Mouse (Mus musculus) adrenal gland, adult 8-10 months (tissue): ENCODE measurements around the gene Il31. TPM values are rescaled to one million over a fixed set of nuclear protein-coding genes. Genes with fewer than 3 reads are reported as not detected.
"Not testable (repeated sequence)": the region's sequence is repeated elsewhere in the genome, so short reads cannot be mapped to it uniquely, and the experiment has no call there.

ENCODE experiments used
- DNase-seq: peaks from one replicate; pipeline ENCODE4 v3.0.0; 2022
- total RNA-seq, 4 experiments: library from RNA; stranded (reverse); gene quantifications; 2 replicates each; pipeline ENCODE4 v1.2.4; 2022

Gene Il31
- not detected for total RNA-seq

DNA sequence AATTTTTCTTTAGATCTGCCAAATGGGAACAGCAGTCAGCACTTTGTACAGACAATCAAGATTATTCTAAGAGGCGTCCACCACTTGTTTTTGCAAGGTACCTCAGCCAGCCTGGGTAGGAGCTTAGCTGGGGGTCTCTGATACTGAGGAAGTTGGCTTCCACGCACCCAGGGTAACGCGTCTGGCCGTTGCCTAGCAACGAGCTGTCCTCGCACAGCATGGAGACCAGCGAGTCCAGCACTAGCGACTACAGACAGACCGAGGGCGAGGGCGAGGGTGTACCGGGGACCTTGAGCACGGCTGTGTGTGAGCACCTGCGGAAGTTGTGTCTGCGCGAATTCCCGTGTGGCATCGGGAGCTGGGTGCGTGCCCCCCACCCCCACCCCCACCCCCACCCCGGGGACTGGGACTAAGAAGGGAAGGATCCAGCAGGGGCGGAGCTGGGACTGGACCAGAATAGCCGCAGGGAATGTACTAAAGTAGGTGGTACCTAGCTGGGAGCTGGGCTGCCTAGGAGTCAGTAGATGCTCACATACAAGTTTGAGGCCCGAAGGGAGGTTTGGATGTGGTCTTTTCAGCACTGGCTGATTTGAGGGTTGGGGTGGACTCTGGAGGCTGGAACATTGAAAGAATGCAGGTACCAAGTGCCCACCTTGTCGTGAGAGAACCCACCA, at the start of gene Il31, which contains the start of gene Lrrc43:
Il31 (minus strand) TSS at position 378 of the 674 bp plus-strand sequence.
Lrrc43 (plus strand) TSS at position 194 of the 674 bp plus-strand sequence.
- no peak for DNase-seq

DNA sequence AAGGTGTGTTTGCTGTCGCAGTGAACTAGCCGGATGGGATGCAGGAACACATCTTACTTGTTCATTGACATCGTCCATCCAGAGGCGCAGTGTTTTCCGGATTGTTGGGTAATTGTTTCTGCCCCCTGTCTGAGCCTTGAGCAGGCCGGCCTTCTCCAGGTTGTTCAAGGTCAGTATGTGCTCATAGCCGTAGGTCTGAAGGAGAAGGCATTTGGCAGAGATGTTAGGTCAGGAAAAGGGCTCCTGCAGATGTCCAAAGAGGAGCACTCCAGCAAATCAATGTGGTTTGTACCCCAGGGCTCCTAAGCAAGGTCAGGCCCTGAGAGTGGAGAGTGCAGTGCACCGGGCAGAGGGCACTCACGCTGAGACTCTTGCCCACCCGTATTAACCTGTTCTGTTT, 44.5 kb upstream of the Il31 start:
- DNase-seq: peak; percentile 54

DNA sequence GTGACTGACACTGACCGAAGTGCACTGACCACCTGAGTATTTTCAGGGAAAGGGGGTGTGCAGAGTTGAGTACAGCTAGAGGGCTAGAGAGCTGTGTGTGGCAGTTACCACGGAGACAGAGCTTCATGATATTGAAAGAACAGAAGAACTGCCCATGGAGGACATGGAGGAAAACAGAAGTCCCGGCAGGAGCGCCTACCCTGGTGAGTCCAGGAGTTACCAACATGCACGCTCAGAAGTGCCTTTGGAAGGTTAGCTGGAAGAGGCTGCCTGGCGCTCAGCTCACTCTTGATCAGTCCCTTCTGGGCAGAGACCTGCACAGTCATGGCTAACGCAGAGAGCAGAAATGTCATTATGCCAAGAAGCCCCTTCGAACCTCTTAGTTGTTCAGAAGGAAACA, 40.8 kb upstream of the Il31 start:
- no peak for DNase-seq

DNA sequence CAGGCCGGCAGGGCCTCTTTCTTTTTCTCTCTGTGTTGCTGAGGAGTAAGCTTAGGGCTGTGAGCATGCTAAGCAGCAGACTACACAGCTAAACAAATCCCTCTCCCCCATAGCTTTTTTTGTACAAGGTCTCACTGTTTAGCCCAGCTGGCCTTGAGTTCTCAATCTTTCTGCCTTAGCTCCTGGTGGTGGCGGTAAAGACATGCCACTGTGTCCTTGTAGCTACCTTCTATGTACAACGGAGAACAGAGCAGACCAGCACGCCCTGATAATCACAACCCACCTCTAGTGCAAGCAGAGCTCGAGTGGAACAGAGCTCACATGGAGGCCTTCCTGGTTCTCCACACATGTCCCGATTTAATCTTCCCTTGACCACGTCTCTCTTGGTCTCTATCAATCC, 39.4 kb upstream of the Il31 start:
- no peak for DNase-seq

DNA sequence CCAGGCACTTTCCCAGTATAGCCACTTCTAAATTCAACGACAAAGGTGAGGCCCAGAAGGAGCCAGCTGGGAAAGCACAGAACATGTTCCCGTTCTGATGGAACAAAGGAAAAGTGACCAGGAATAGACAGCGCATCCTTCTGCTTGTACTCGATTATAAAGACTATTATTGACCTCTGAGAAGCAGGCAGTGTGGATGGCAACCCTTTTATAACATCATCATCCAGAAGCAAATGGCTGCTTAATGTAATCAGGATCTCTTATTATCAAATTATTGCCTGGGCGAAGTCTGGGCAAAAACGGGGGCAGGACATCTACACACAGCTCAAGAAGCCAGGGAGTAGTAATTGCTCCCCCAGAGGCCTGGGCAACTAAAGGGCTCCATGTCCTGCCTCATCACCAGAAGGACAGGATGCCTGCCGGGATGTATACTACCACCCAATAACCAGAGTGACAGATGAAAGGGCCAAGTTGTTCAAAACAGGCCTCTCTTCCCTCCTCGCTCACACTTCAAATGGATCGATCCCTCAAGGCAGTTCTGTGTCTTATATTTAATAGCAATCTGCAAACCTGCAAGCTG, 36.7 kb upstream of the Il31 start:
- DNase-seq: no peak

DNA sequence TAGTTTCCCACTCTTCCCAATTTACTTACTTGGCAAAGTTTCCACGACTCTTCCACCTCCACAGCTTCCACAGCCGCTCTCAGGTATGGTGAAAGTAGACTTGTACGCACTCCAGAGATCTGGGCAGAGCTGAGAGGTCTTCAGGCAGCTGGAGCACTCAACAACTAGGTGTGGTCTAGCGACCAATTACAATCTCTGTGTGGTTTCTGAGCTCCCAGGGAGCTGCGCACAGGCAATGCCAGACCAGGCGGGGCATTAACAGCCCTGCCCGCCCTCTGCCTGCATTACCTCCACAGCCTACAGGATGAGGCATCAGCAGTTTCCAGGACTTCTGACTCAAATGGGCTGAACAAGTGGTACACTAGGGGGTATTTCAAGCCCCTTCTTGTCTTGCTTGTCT, 36.0 kb upstream of the Il31 start, which contains the start of gene Gm49027:
Gm49027 (minus strand) TSS at position 208 of the 400 bp plus-strand sequence.
- no peak for DNase-seq

DNA sequence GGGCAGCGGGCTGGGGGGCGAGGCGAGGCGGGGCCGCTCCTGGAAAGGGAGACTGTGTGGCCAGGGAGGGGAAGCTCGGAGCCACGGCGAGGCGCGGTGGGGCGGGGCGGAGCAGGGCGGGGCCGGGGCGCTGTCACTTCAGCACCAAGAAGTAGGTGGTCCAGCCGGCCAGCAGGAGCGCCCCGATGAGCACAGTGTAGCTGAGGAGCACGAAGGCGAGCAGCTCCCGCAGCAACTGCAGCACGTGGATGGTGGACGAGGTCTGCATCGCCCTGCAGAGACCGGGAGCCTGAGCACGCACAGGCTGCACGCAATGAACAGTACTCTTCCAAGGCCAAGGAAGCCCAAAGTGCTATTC, 35.1 kb upstream of the Il31 start:
- DNase-seq: no peak

DNA sequence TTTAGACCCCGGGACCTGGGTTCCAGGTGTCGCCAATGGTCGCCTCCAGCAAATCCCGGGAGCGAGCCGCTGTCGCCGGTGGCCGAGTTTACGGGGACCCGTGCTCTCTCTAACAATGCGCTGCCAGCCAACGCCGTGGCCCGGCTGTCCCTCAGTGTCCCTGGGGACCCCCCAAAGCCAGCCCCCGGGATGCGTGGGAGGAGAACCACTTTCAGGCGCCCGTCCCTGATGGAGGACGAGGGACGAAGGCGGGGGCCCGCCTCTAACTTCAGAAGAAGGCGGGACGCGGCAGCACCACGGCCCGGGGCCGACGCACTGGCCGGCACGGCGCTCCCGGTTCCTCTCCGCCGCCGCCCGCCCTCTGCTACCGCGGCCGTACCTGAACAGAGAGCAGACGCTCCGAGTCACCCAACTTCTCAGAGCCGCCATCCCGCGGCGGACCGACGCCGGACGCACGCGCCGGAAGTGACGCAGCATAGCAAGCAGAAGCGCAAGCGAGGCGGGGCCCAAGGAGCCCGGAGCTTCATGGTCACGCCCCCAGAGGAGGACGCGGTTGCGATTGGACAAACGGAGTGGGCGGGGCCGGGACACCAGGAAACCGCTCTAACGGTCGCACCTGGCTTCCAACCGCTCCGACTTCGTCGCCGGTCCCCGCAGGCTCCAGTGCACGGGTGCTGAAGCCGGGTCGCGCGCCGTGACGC, 34.6 kb upstream of the Il31 start, which contains the start of gene Diablo:
Diablo (minus strand) TSS at position 485 of the 701 bp plus-strand sequence.
- peak; percentile 97 for DNase-seq

DNA sequence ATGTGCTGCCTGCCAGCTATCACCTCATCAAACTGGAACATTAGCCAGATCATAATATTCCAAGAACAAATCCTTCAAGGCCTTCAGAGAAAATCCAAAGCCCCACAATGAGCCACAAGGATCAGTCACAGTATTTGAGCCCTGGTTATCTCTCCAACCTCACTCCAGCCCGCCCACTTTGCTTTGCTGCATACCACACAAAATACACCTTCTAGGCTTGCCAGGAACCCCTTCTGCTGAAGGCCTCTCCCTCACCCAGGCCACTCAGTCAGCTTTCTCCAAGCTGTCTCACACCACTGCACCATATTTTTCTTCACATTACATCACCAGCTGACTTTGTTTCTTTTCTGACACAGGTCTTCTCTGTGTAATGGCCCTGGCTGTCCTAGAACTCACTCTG, 32.9 kb upstream of the Il31 start:
- no peak for DNase-seq

DNA sequence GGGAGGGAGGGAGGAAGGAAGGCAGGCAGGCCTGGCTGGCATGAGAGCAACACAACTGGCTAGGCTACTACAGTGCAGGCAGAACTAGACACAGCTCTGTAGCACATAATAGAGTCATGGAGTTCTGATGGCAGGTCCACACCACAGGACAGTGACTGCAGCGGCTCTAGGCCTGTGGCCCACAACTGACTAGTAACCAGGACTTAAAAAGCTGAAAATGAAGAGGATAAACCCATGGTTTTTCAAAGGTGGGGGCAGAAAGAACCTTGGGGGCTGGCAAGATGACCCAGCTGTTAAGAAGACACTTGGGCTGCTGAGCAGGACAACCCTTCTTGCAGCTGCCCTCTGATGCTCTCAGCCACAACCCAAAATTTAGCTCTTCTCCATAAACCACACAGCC, 32.3 kb upstream of the Il31 start:
- no peak for DNase-seq

DNA sequence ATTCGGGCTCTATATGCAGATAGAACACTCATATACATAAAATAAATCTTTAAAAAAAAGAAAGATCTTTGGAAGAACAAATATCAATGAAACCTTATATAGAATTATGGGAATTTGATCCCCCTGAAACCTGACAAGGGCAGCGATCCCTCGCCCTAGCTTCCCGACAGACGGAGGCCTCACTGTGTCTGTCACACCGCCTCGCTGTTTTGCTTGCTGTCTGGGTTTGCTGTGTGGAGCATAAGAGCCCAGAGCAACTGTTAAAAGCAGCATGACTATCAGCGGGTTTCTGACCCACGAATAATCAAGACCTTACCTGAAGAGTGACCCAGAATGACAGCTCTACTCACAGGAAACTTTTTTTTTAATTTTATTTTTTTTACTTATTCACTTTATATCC, 31.4 kb upstream of the Il31 start:
- DNase-seq: no peak

DNA sequence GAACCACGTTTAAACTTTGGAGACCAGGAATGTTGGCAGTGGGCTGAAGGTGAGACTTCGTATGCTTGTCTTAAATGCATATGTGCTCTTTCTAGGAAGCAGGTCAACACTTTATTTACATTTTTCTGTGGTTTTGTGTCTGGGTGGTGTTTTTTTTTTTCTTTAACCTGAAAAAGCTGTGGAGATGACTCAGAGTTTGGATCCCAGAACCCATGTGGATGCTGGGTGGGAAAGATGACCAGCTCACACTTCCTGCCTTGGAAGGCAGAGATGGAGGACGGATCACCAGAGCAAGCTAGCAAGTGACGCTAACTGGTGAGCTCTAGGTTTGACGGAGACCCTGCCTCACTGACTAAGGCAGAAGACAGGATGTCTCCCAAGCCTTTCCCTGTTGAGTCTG, 25.6 kb upstream of the Il31 start:
- DNase-seq: no peak

DNA sequence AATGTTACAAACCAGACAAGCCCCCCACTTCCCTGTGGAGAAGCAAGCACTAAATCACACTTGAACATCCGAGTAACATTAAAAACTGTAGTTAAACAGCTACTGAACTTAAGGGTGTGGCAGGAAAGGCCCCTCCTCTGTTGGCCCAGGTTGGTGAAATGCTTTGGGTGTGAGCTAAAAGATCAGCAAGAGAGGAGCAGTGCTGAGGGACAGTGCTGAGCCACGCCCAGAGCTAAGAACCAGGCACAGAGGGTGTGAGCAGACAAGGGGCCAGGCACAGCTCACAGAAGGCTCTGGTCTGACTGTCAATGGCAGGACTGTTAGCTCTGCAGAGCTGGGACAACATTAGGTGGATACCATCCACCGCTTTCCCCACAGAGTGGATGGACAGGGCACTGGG, 22.8 kb upstream of the Il31 start:
- no peak for DNase-seq

DNA sequence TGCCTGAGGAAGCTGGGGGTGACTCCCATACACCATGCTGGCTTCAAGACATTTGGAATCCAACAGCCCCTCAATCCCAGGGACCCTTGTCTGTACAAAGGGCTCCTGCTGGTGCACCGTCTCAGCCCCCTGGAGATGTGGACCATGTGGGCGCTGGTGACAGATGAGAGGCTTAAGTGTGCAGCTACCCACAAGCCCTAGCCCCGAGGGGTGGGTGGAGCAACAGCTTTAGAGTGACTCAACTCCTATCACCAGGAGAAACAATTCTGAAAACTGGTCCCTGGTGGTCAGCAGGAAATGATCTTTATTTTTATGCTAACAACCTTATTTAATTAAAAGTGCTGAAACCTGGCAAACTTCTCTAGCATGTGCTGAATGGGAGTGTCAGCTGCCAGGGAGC, 22.1 kb upstream of the Il31 start:
- not testable (repeated sequence) for DNase-seq

DNA sequence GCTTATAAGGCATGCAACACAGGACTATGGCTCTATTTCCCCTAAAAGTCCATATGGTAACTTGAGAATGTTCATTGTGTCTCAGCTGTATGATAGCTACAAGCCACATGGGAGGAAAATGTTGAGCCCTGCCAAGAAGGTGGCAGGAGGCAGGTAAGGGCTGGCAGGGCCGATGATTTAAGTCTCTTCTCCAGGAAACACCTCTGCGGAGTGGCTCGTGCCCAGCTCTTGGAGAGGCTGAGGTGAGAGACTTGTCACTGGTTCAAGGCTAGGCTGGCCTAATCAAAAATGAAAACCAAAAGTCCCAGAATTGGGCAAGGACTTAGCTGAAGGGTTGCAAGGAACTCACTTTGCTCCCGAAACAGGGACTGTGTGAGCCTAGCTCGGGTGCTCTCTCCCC, 20.9 kb upstream of the Il31 start, which contains the start of gene B3gnt4:
B3gnt4 (plus strand) TSS at position 301 of the 400 bp plus-strand sequence.
- DNase-seq: no peak

DNA sequence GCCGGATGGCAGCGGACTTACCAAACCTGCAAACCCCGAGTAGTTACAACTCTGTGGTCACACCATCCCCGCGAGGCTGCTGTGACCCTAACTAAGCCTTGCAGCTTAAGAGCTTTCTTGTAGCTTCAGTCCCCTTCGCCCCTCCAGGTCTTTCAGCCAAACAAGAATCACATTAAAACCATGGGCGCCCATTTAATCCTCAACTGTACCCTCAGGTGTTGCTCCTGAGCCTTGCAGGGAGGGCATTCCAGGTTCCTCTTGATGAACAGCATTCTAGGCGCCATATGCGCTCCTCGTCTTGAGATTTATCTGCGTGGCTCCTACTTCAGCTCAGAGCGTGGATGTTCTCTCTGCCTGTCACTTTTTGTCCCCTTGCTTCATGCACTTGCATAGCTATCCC, 19.6 kb upstream of the Il31 start:
- DNase-seq: no peak

DNA sequence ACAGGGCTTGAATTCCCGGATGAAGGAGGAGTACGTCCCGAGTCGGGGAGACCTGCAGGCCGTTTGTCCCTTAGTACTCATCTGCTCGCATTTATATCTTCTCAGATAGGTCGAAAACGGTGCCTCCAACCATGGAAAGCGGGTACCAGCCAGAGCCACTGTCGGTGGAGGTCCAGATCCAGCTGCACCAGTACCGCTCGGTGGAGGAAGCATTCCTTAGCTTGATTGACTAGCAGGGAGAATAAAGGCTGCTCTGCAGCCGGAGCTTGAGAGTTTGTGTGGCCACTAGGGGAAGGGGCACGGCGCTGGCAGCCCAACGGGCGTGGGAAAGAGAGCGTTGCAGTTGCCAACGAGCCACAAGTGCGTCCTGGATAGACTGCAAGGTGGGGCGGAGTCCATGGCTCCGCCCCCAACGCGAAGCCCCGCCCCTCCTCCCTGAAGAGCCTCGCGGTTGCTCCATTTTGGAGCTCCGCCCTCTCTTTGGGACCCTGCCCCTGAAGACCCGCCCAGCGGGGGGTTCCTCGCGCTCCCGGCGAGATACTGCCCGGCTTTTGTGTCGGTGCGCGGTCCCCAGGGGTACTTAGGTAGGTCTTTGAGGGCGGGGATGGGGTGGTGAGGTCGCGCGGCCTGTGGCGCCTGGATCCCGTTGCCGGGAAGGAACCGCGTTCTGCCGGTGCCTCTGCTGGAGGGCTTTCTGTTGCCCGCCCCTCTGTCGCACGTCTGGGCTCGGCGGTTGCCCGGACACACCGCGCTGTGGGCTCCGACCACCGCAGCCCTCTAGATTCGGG, 18.8 kb upstream of the Il31 start:
- DNase-seq: peak; percentile 75

DNA sequence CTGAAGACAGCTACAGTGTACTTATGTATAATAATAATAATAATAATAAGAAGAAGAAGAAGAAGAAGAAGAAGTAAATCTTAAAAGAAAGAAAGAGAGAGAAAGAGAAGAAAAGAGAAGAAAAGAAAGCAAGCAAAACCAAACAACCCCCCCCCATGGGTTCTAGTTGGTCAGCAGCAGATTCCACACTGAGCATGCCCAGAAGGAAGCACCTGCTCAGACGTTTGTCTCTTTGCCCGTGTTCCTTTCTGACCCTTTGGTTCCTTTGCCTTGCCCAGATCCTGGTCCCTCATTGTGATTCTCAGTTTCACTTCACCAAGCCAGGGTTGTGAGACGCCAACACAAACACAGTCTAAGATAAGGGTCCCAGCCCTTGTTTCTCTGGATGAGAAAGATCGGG, 12.7 kb upstream of the Il31 start:
- DNase-seq: no peak

DNA sequence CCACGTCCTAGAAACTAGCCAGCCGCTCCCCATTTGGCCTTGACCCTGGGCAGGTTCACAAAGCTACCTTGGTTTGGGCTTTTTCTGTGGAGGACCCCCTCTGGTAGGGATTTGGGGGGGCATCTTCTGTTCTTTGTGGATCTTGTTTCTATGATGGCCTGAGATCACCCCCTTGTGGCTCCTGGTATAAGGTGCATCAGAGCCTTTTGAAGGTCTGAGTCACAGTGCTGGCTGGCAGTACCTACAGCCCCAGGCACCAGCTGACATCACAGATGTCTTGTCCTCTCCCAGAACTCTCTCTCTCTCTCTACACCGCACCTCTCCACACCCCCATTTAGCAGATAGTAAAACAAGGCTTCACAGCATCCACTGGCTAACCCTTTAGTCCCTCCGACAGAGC, 10.4 kb upstream of the Il31 start:
- peak; percentile 39 for DNase-seq

DNA sequence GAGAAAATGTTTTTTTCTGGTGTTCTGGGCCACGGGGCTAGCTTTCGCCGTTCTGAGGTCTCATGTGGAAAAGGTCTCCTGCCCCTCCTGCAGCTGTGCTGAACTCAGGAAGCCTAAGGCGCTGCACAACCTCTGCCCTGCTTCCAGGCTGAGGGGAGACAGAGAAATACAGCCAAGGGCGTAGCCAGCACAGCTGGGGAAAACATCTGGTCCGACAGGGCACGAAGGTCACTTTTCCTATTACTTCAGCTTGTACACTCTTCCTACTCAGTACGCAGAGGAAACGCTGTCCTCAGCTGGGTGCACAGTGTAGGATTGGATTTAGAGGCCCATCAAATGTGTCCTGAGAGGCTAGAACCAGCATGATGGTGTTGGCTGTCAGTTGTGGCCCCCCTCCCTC, 646 bp upstream of the Il31 start:
- no peak for DNase-seq

DNA sequence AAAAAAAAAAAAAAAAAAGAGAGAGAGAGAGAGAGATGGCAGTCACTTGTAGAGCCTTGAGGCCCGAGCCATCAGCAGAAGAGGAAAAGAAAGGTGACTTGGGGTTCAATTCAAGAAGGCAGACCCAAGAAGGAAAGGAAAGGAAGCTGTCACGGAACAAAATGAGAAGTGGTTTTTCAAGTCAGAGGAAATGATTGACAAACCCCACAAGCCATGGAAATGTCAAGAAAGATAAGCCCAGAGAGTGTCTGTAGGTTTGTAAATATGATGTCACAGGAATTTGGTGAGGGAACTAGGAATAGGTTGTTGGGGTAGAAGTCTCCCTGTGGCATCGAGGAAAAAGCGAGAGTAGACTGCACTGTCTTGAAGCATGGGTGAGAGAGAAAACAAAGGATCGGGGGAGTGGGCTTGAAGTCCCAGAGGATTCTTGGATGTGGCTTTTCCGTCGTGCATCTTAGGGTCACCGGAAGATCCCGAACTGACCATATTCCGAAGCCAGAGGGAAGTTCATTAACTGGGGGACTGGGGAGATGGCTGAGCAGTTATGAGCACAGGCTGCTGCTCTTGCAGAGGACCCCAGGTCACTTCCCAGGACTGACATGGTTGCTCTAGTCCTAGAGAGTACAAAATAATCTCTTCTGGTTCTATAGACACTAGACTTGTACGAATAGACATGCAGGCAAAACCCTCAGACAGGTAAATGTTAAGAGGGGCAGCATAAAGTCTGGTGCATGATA, 1.5 kb downstream of the Il31 start:
- DNase-seq: no peak

DNA sequence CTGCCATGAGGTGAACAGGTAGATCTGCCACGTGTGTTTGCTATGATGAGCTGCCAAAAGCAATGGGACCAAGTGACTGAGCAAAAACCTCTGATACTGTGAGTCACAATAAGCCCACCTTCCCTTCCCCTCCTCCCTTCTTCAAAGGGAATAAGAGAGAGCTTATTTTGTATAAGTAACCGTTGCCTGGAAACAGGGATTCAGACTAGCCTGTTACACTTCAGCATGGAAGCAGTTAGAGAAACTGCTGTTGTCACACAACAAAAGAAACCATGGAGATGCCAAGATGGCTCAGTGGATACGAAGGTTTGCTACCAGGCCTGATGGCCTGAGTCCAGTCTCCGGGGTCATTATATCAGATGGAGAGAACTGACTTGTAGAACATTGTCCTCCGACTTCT, 15.5 kb downstream of the Il31 start:
- DNase-seq: no peak
